Mouse (Mus musculus): ENCODE measurements around the gene Zfp423. TPM values are rescaled to one million over a fixed set of nuclear protein-coding genes. Genes with fewer than 3 reads are reported as not detected.

Zfp423 gene
- polyA plus RNA-seq, 1 experiment from 2014 or later = 2.1 TPM

DNA sequence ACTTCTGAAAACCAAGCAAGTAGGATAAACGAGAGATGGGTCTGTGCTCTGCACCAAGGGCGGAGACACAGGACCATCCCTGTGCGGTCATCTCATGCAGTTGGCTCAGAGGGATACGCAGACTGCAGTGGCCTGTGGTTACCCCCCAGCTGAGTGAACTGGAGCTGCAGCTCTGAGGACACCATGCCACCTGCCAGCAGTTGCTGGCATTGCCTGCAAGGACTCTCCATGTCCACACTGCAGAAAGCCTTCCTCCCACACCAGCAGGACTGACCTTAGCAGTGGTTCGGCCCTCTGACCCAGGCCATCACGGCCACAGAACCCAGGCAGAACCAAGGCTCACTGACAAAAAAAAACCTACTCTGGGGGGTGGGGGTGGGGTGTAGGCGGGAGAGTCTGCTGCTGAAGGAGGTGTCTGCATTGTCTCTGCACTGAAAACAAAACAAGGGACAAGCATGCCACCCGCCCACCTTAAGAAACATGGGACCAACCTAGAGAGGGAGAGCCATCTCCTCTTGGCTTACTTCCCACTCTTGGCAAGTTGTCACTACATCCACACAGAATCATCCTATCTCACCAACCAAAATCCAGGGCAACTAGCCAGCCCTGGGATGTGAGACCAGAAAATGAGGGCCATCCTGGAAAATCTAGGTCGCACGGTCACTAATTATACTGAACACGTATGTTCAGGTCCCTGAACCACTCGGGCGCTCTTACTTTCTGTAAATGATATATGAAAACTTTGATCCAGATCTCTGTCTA lies 288.0 kb downstream of the Zfp423 start:
- Histone ChIP-seq H3K27ac (ENCODE audit: low read length) (no peak overlapping the region), H3K4me1 (ENCODE audit: insufficient read depth, low read depth, low read length) (no peaks in the 10 kb centered on the region), H3K4me3 (ENCODE audit: low read depth, low read length) (no peak overlapping the region), H3K9me3 (ENCODE audit: low read length) (no peaks in the 10 kb centered on the region), H3K36me3 (ENCODE audit: insufficient read depth, low read length) (no peaks in the 10 kb centered on the region), H3K9ac (replicated peaks; ENCODE audit: low read depth) (no peak overlapping the region), H3K27me3 (replicated peaks; ENCODE audit: insufficient read depth, low read length) (no peaks in the 10 kb centered on the region), H3K4me2 (replicated peaks; ENCODE audit: low read depth, low read length) (no peak overlapping the region)
- ATAC-seq = no peak
- TF ChIP-seq EP300 (IDR thresholded peaks at IDR 0.05) = no peak
- TF ChIP-seq CTCF (IDR thresholded peaks at IDR 0.05) = no peak
- 79% methylated on average over 13 of the region's 13 CpGs for WGBS
- DNase-seq (ENCODE audit: low spot score) = no peak

DNA sequence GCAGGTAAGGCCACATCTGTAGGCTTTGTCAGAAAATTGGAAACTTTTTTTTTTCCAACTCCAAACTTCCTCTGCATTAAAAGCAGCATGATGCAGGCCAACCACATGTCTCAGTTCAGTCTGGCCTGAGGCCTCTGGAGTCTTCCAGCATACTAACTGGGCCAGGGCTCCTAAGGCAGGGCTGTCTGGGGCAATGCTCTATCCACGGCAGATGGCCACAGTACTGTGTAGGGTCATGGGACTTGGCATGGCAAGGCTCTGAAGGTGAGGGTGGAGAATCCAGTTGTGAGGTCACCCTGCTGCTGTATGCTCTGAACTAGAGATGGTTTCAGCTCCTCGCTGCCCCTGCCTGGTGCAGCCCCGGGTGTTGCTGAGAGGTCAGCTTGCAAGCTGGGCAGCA lies 289.2 kb downstream of the Zfp423 start:
- Histone ChIP-seq H3K27ac (ENCODE audit: low read length) (no peak overlapping the region), H3K4me2 (replicated peaks; ENCODE audit: low read depth, low read length) (no peak overlapping the region), H3K4me1 (ENCODE audit: insufficient read depth, low read depth, low read length) (no peaks in the 10 kb centered on the region), H3K4me3 (ENCODE audit: low read depth, low read length) (no peak overlapping the region), H3K36me3 (ENCODE audit: insufficient read depth, low read length) (no peaks in the 10 kb centered on the region), H3K9ac (replicated peaks; ENCODE audit: low read depth) (no peak overlapping the region), H3K9me3 (ENCODE audit: low read length) (no peaks in the 10 kb centered on the region), H3K27me3 (replicated peaks; ENCODE audit: insufficient read depth, low read length) (no peaks in the 10 kb centered on the region)
- 87% methylated on average over 3 of the region's 3 CpGs for WGBS
- DNase-seq (ENCODE audit: low spot score) (no peak), ATAC-seq (no peak)
- TF ChIP-seq EP300 (IDR thresholded peaks at IDR 0.05) (no peak), CTCF (IDR thresholded peaks at IDR 0.05) (no peak)

DNA sequence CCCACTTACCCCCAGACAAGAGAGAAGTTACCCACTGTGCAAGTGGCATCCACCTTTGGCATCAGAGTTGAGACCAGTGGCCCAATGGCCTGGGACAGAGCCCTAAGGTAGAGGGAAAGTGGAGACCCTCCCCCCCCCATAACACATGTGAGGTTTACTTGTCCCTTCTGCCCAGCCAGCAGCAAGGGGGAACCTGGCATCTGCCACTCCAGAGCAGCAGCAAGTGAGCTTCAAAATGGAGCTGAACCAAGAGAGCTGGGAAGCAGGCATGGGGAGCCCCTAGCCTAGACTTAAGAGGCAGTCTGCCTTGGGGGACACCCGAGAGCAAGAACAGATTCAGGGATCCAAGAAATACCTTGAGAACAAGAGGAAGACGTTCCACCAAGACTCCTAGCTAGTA lies 290.7 kb downstream of the Zfp423 start:
- WGBS = 76% methylated on average over 2 of the region's 2 CpGs
- Histone ChIP-seq H3K4me2 (replicated peaks; ENCODE audit: low read depth, low read length) (no peak overlapping the region), H3K27ac (ENCODE audit: low read length) (no peak overlapping the region), H3K27me3 (replicated peaks; ENCODE audit: insufficient read depth, low read length) (0 out of 2 replicates have a peak, but pooled peaks cover under 1% of the 10 kb centered on the region), H3K4me3 (ENCODE audit: low read depth, low read length) (no peak overlapping the region), H3K9ac (replicated peaks; ENCODE audit: low read depth) (no peak overlapping the region), H3K36me3 (ENCODE audit: insufficient read depth, low read length) (no peaks in the 10 kb centered on the region), H3K4me1 (ENCODE audit: insufficient read depth, low read depth, low read length) (no peaks in the 10 kb centered on the region), H3K9me3 (ENCODE audit: low read length) (no peaks in the 10 kb centered on the region)
- TF ChIP-seq EP300 (IDR thresholded peaks at IDR 0.05) (no peak), CTCF (IDR thresholded peaks at IDR 0.05) (no peak)
- DNase-seq (ENCODE audit: low spot score) = no peak
- ATAC-seq = no peak

DNA sequence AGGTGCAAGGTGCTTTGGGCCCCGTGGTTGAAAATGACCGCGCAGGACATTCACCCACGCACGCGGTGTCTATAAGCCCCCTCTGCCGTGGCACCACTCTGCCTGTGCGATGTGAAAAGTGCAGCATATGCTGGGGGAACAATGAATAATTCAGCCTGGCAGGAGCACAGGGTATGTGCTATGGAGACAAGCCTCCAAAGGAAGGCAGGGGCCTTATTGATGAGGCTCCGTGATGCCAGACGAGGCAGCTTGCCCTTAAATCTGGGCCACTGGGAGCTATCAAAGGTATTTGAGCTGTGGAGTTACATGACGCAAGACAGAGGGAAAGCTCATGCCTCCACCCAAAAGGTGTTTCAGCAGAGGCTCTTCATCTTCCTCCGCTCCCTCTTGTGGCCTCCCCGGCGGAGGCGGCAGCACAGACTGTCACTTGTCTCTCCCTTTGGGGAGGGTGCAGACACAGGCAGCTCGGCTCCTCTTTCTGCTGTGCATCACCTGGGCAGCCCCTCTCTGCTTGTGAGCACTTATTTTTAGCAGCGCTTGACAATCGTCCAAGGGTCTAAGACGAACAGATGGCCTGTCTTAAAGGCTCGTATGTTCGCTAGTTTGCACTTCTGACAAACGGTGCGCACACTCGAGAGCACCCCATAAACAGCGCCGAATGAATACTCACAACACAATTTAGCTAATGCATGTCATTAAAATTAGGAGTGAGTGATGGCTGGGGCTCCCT lies 291.3 kb downstream of the Zfp423 start:
- Histone ChIP-seq H3K27me3 (replicated peaks; ENCODE audit: insufficient read depth, low read length) (0 out of 2 replicates have a peak, but pooled peaks cover 7% of the 10 kb centered on the region), H3K27ac (ENCODE audit: low read length) (no peak overlapping the region), H3K4me3 (ENCODE audit: low read depth, low read length) (no peak overlapping the region), H3K4me2 (replicated peaks; ENCODE audit: low read depth, low read length) (no peak overlapping the region), H3K36me3 (ENCODE audit: insufficient read depth, low read length) (no peaks in the 10 kb centered on the region), H3K9me3 (ENCODE audit: low read length) (no peaks in the 10 kb centered on the region), H3K9ac (replicated peaks; ENCODE audit: low read depth) (no peak overlapping the region), H3K4me1 (ENCODE audit: insufficient read depth, low read depth, low read length) (peaks cover under 1% of the 10 kb centered on the region; the same call in 1 of the 2 replicates)
- TF ChIP-seq CTCF (IDR thresholded peaks at IDR 0.05) (no peak), EP300 (IDR thresholded peaks at IDR 0.05) (no peak)
- ATAC-seq (no peak), DNase-seq (ENCODE audit: low spot score) (no peak)
- 82% methylated on average over 26 of the region's 26 CpGs for WGBS

DNA sequence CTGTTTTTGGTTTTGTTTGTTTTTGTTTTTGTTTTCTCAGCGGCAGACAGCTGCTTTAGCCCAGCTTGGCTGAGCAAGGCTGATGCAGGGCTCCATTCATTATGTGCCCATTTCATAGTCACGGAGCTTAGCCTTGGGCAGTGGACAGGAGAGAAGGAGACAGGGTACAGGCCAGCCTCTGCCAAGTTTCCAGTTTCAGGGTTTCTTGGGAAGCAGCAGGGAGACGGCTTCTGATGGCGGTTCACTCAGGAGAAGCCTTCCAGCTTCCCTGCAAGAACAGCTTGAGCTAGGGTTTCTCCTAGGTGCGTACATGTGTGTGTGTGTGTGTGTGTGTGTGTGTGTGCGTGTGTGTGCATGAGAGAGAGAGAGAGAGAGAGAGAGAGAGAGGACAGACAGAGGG lies 292.1 kb downstream of the Zfp423 start:
- Histone ChIP-seq H3K9ac (replicated peaks; ENCODE audit: low read depth) (no peak overlapping the region), H3K27me3 (replicated peaks; ENCODE audit: insufficient read depth, low read length) (peaks cover 11% of the 10 kb centered on the region), H3K4me1 (ENCODE audit: insufficient read depth, low read depth, low read length) (peaks cover 3% of the 10 kb centered on the region; the same call in 1 of the 2 replicates), H3K36me3 (ENCODE audit: insufficient read depth, low read length) (no peaks in the 10 kb centered on the region), H3K27ac (ENCODE audit: low read length) (no peak overlapping the region), H3K4me3 (ENCODE audit: low read depth, low read length) (no peak overlapping the region), H3K9me3 (ENCODE audit: low read length) (no peaks in the 10 kb centered on the region), H3K4me2 (replicated peaks; ENCODE audit: low read depth, low read length) (no peak overlapping the region)
- DNase-seq (ENCODE audit: low spot score) (no peak), ATAC-seq (no peak)
- WGBS = 77% methylated on average over 6 of the region's 6 CpGs
- TF ChIP-seq CTCF (IDR thresholded peaks at IDR 0.05) = no peak
- no peak for TF ChIP-seq EP300 (IDR thresholded peaks at IDR 0.05)

DNA sequence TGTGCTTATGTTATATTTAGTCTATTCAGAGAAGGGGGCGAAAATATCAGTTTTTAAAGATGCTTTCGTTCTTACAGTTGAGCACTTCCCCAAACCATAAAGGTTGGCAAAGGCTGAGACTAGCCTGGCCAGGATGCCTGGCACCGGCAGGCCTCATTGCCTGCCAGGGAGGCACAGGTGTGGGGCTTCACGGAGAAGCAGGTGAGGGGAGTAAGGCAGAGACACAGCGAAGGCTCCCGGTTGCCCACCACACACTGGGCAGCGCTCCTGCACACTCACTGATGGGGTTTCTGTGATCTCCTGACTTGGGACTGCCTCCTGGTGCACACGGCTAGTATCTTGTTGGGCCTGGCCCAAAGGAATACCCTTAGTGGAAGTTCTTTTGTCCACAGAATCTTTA lies 294.1 kb downstream of the Zfp423 start:
- DNase-seq (ENCODE audit: low spot score) (no peak), ATAC-seq (no peak)
- no peak overlapping the region for H3K4me3 ChIP-seq (ENCODE audit: low read depth, low read length)
- no peaks in the 10 kb centered on the region for H3K9me3 ChIP-seq (ENCODE audit: low read length)
- H3K4me2 ChIP-seq (replicated peaks; ENCODE audit: low read depth, low read length) = no peak overlapping the region
- H3K27me3 ChIP-seq (replicated peaks; ENCODE audit: insufficient read depth, low read length) = peaks cover 24% of the 10 kb centered on the region
- H3K9ac ChIP-seq (replicated peaks; ENCODE audit: low read depth) = no peak overlapping the region
- no peak overlapping the region for H3K27ac ChIP-seq (ENCODE audit: low read length)
- no peaks in the 10 kb centered on the region for H3K36me3 ChIP-seq (ENCODE audit: insufficient read depth, low read length)
- 89% methylated on average over 8 of the region's 8 CpGs for WGBS
- H3K4me1 ChIP-seq (ENCODE audit: insufficient read depth, low read depth, low read length) = peaks cover 9% of the 10 kb centered on the region
- TF ChIP-seq CTCF (IDR thresholded peaks at IDR 0.05) (no peak), EP300 (IDR thresholded peaks at IDR 0.05) (no peak)

All from lung, postnatal 0 days (tissue).